ENCODE assay signal across 20 mouse cellular contexts in genomic region chr12:24592055-24592454, GRCm38 (mm10). TPM values are rescaled to one million over a fixed set of nuclear protein-coding genes. Genes with fewer than 3 reads are reported as not detected.
DNase-seq lines count a peak whose midpoint lies in the region; ATAC-seq lines count a peak whose summit lies in the region.
"Had no signal": no experiment of that assay in that cellular context is flagged by ENCODE, and none has a peak within 500 bp of the region (broad histone marks: within the 10 kb centered on the region; RNA-seq: fewer than 3 reads in every experiment).

No protein-coding gene starts in this region.

- H3K9me3 ChIP-seq in kidney, embryonic 16.5 days (ENCODE audit: low read length): no peaks in the 10 kb centered on the region
- H3K9me3 ChIP-seq in intestine, embryonic 16.5 days (ENCODE audit: control insufficient read depth, low read length): no peaks in the 10 kb centered on the region
- H3K9me3 ChIP-seq: forebrain, embryonic 10.5 days; heart, embryonic 13.5 days; hindbrain, embryonic 15.5 days; midbrain, embryonic 13.5 days; neural tube, embryonic 13.5 days had no signal

- DNase-seq in kidney, adult 18-20 months: no peak
- peak; percentile 17 for DNase-seq in CD4-positive helper T cell, adult 2 months (ENCODE audit: low read depth, low spot score)
- peak; percentile 39 for DNase-seq in adipocyte (ENCODE audit: low spot score)
- DNase-seq in fat pad, adult 2 months (ENCODE audit: extremely low read depth, low read depth, low spot score): peak; percentile 92
- no peak for DNase-seq in testis, postnatal 14 days (ENCODE audit: low spot score)
- DNase-seq: cerebellum, adult 8-10 months; forebrain, postnatal 0 days; gastrocnemius, adult 2 months; kidney, adult 2 months; layer of hippocampus, postnatal 36 days; liver, postnatal 0 days; spleen, adult 18-20 months had no signal

- H3K4me1 ChIP-seq in kidney, embryonic 16.5 days (ENCODE audit: insufficient read depth, low read length): peaks cover 28% of the 10 kb centered on the region
- no peaks in the 10 kb centered on the region for H3K4me1 ChIP-seq in intestine, embryonic 16.5 days (ENCODE audit: control insufficient read depth, insufficient read depth, low read length)

- H3K36me3 ChIP-seq in kidney, embryonic 16.5 days (ENCODE audit: insufficient read depth, low read length): no peaks in the 10 kb centered on the region
- H3K36me3 ChIP-seq in intestine, embryonic 16.5 days (ENCODE audit: control insufficient read depth, insufficient read depth, low read length): no peaks in the 10 kb centered on the region
- H3K36me3 ChIP-seq: forebrain, embryonic 10.5 days; hindbrain, embryonic 15.5 days; midbrain, embryonic 13.5 days; neural tube, embryonic 13.5 days had no signal

- 75% methylated on average over 9 of the region's 9 CpGs for WGBS in kidney, embryonic 16.5 days
- 84% methylated on average over 9 of the region's 9 CpGs for WGBS in intestine, embryonic 16.5 days

- H3K27ac ChIP-seq in kidney, embryonic 16.5 days (ENCODE audit: low read length): peak overlapping the region; percentile 67; the same call in 1 of the 2 replicates
- H3K27ac ChIP-seq in intestine, embryonic 16.5 days (ENCODE audit: low read length): no peak overlapping the region
- H3K27ac ChIP-seq: forebrain, embryonic 10.5 days; hindbrain, embryonic 15.5 days; midbrain, embryonic 13.5 days; neural tube, embryonic 13.5 days had no signal

- no peak overlapping the region for H3K4me2 ChIP-seq in kidney, embryonic 16.5 days (replicated peaks; ENCODE audit: low read depth, low read length)
- H3K4me2 ChIP-seq in intestine, embryonic 16.5 days (ENCODE audit: low read depth, low read length): no peak overlapping the region

- H3K9ac ChIP-seq in kidney, embryonic 16.5 days (replicated peaks; ENCODE audit: low read length): no peak overlapping the region
- no peak overlapping the region for H3K9ac ChIP-seq in intestine, embryonic 16.5 days (ENCODE audit: low read depth, low read length)
- H3K9ac ChIP-seq: forebrain, postnatal 0 days; hindbrain, embryonic 15.5 days; liver, postnatal 0 days; midbrain, embryonic 13.5 days had no signal

- H3K27me3 ChIP-seq in kidney, embryonic 16.5 days (ENCODE audit: insufficient read depth, low read length): no peaks in the 10 kb centered on the region
- H3K27me3 ChIP-seq in intestine, embryonic 16.5 days (replicated peaks; ENCODE audit: control insufficient read depth, insufficient read depth, low read length): no peaks in the 10 kb centered on the region
- H3K27me3 ChIP-seq: heart, embryonic 13.5 days; hindbrain, embryonic 15.5 days; midbrain, embryonic 13.5 days; neural tube, embryonic 13.5 days had no signal

- no peak for ATAC-seq in kidney, embryonic 16.5 days (ENCODE audit: low FRiP score, low TSS enrichment)
- ATAC-seq in inflammation-experienced regulatory T-cells, adult 6 months: no peak
- no peak for ATAC-seq in intestine, embryonic 16.5 days
- ATAC-seq: forebrain, postnatal 0 days; midbrain, embryonic 13.5 days had no signal

- H3K4me3 ChIP-seq in kidney, embryonic 16.5 days (ENCODE audit: low read length): no peak overlapping the region
- no peak overlapping the region for H3K4me3 ChIP-seq in intestine, embryonic 16.5 days (ENCODE audit: low read length)
- H3K4me3 ChIP-seq: forebrain, embryonic 10.5 days; hindbrain, embryonic 15.5 days; midbrain, embryonic 13.5 days; neural tube, embryonic 13.5 days had no signal

RNA-seq across cellular contexts. Expression of gene Grhl1, which starts 20.0 kb away (rescaled TPM):
- 2.8 TPM in 2 replicates for polyA plus RNA-seq in kidney, embryonic 16.5 days (2015; fragmentation: Nextera tagmentation; extraction: Ambion mirVana)
- polyA plus RNA-seq in inflammation-experienced regulatory T-cells, adult 6 months (2017; shearing (Covaris generic)): 1 to 10 TPM; 3.3 to 4.7 (median 4.0) TPM
- 0.60 and 0.86 TPM in 2 replicates for polyA plus RNA-seq in intestine, embryonic 16.5 days (2015; fragmentation: Nextera tagmentation; extraction: Ambion mirVana)

RNA-seq across cellular contexts. Expression of gene Klf11, which starts 59.0 kb away (rescaled TPM):
- 15.6 and 17.0 TPM in 2 replicates for polyA plus RNA-seq in kidney, embryonic 16.5 days (2015; fragmentation: Nextera tagmentation; extraction: Ambion mirVana)
- polyA plus RNA-seq in inflammation-experienced regulatory T-cells, adult 6 months (2017; shearing (Covaris generic)): 1 to 10 TPM; 2.3 to 3.6 (median 2.7) TPM
- 8.1 and 10.0 TPM in 2 replicates for polyA plus RNA-seq in intestine, embryonic 16.5 days (2015; fragmentation: Nextera tagmentation; extraction: Ambion mirVana)

Comparison
In these comparisons a context has a peak if more than half of its experiments do, and no peak if none do; other contexts are left out.
1. DNase-seq: peak in CD4-positive helper T cell, adult 2 months (single experiment), adipocyte (single experiment) and fat pad, adult 2 months (single experiment); none in kidney, adult 18-20 months (single experiment) and testis, postnatal 14 days (single experiment).